Mouse (Mus musculus): ENCODE data around the gene LTO1.

Gene LTO1

DNA sequence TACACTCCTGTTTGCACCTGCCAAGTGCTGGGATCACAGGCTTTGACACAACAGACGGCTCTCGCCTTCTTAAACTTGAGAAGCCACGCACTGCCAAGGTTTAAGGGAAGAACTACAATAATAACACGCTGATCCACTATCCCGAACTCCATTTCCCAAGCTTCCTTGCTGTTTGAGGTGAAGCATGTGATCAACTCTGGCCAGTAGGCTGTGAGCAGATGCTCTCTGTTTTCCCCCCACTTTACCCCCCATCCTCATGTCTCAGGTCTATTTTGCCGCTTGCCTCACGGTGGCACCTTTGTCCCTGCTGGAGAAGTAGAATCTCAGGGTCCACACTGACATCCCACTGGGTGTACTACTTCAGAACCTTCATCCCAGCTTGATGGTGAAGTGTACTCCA lies 6.2 kb upstream of the LTO1 start:
- DNase-seq (ENCODE audit: low spot score in 2 of 2) = peak in 1 of 2 experiments; percentile 52

DNA sequence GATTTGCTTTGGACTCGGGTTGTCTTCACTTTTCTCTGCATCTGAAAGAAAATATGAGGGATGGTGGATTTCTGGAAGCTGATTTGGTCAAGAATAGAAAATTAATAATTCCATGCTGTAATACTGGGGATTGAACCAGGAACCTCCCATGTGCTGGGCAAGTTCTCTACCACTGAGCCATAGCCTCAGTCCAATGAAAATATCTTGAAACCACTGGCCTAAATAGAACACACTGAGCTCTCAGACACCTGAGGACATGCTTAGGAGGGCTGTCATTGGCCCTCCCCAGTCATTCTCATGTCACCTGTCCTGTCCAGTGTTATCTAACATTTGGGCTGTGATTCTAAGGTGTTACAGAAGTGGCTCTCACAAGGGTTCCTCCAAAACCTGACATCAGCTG lies 3.8 kb upstream of the LTO1 start:
- DNase-seq (ENCODE audit: low spot score in 2 of 2) = no peak

DNA sequence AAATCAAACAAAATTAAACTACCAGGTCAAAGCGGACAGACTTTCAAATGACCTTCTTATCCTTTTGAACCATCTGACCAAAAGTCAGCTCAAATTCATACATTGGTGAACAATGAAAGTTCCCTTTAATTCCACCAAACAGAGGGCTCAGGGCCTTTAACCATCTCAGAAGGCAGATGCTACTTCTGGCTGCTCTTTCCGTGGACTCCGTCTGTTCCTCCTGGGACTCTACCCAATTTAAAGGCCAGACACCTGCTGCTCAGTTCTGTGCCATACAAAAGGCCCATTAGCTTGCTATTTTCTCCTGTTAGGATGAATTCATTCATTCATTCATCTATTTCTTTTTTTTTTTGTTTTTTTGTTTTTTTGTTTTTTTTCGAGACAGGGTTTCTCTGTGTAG lies 2.0 kb upstream of the LTO1 start:
- DNase-seq (ENCODE audit: low spot score in 2 of 2) = no peak

DNA sequence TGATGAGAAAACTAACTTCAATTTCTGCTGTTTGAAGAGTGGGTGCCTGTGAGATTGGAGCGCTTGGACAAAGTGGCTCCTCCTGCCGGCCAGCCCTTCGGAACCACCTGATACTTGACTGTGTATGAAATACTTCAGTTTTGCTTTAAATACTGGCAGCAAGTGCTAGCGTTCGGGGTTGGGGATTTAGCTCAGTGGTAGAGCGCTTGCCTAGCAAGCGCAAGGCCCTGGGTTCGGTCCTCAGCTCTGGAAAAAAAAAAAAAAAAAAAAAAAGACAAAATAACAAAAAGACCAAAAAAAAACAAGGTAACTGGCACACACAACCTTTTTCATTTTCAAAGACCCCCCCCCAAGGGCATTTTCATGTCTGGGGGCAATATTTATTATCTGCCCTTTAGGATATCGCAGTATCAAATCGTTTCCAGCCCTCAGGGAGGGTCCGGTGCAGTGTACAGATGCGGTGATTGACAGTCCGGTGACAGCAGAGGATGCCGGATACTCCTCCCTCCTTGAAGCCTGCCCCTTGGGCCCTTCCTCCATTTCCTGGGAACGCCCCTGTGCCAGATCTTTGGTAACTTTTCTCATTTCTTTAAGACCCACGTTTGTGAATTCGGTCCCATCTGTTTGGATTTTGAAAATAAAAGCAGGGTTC lies 478 bp upstream of the LTO1 start:
- peak; percentile 73 to 83 for DNase-seq (ENCODE audit: low spot score in 2 of 2)

DNA sequence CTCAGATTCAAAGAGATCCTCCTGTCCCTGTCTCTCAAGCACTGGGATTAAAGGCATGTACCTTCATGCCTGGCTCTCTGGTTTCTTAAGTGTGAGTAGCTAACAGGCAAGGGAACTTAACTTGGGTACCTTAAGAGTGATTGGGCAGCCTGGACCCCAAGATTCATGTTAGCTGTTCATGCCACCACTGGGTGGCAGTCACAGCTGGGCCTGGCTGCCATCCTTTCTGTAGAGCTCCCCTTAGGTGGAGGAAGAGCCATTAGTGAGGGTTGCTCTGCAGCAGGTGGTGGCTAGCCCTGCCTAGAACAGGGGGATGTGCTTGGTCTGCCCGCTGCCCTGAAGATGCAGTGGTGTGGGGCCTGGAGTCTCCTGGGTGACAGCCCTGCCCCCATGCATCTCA lies 3.9 kb downstream of the LTO1 start:
- DNase-seq (ENCODE audit: low spot score in 2 of 2) = no peak

- no peak for DNase-seq (ENCODE audit: low spot score in 2 of 2)
Measured at GRCm38 (mm10) chr7:144927591-144927990, 12.7 kb downstream of the LTO1 start.

DNA sequence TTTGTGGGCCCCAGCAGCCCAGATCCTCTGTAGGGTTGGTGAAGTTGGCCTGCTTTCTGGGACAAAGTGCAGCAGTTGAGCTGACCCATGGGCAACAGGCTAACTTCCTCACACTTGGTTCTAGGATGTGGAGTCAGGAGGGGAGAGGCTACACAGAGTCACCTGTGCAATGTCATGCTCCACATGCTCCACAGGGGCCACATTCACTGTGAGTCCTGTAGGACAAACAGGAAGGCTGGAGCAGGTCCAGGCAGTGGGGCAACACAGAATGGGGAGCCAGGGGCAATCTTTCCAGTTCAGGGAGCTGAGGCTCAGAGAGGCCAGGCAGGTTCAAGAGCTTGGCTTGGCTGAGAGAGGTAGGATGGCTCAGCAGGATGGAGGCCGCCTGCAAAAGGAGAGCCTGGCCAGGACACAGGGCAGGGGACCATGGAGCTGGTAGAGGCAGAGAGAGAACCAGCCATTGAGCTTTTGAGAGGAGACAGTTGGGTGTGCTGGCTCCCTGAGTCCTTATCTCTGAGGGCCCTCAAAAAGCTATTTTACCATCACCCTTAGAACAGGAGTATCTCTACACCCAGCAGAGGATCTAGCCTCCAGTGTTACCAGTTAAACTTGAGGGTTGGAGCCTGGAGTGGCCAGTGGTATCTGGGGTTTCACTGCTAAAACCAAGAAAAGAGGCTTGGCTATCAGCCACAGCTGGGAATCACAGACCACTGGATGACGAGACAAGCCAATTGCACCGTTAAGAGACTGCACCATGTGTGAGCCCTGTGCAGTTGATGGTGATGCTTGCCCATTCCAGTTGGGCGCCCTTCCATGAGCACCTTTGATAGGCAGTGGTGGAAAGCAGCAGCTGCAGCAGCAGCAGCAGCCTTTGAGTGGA lies 13.3 kb downstream of the LTO1 start:
- DNase-seq (ENCODE audit: low spot score in 2 of 2) = no peak

- no peak for DNase-seq (ENCODE audit: low spot score in 2 of 2)
Measured at GRCm38 (mm10) chr7:144928889-144929210, 13.9 kb downstream of the LTO1 start.

- no peak for DNase-seq (ENCODE audit: low spot score in 2 of 2)
Measured at GRCm38 (mm10) chr7:144929506-144929905, 14.6 kb downstream of the LTO1 start.

GRCm38 (mm10) chr7:144929931-144930330 lies 15.0 kb downstream of the LTO1 start:
- DNase-seq (ENCODE audit: low spot score in 2 of 2) = no peak

GRCm38 (mm10) chr7:144931778-144932177 lies 16.9 kb downstream of the LTO1 start:
- DNase-seq (ENCODE audit: low spot score in 2 of 2) = no peak

DNA sequence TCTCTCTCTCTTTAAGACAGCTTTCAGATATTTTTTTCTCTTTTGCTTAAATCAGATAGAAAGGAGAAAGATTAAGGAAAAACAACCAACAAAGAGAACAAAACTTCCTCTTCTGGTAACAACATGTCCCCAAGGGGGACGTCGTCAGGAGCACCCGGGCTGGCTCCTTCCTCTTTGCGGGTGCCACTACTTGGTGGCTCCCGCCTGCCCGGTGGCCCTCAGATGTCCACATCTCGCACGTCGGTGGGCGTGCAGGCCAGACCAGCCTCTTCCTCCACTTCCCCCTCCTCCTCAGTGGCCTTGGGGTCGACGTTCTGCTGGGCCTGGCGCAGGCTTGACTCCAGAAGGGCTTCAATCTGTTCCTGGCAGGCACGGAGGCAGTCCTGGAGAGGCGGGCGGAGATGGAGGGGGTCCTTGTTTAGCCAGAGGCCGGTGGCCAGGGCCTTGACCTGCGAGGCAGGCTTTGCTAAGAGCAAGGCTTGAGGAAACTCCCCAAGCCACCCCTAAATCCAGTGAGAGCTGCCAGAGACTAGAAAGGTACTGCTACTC lies 17.6 kb downstream of the LTO1 start:
- DNase-seq (ENCODE audit: low spot score in 2 of 2) = no peak

- DNase-seq (ENCODE audit: low spot score in 2 of 2) = no peak
Measured at GRCm38 (mm10) chr7:144933336-144933735, 18.4 kb downstream of the LTO1 start.

- DNase-seq (ENCODE audit: low spot score in 2 of 2) = no peak
Measured at GRCm38 (mm10) chr7:144933796-144934195, 18.9 kb downstream of the LTO1 start.

DNA sequence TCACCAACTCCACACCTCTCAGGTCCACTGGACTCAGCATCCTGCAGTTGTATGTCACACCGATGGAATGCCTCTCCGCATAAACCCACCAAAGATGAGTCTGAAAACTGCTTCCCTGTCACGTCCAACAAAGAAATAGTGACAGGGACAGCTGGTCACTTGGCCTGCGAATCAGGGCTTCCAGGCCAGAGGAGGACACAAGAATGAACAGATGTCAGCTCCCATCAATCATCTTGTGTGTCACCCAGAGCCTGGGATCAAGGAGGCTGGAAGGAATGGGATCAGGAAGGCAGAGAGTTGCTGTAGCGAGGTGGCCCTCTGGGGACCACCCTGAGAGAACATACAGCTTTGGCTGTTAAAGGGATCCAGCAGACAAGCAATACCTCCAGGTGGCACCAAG lies 20.0 kb downstream of the LTO1 start:
- no peak for DNase-seq (ENCODE audit: low spot score in 2 of 2)

DNA sequence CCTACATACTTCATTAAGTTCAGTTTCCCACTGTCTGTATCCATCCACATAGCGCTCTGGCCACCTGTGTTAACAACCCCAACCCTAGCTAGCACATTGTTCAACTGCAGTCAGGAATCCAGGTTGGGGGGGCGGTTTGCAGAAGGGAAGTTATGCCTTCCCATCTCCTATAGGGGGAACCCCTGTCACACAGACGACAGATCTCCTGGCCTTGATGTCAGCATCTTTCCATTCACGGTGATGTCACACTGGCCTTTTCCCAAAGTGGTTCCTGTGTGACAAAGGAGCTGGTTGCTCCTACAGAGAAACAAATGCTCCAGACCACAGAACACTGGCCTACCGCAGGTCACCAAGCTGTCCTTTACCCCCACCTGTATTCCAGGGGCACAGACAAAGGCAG lies 20.7 kb downstream of the LTO1 start:
- DNase-seq (ENCODE audit: low spot score in 2 of 2) = no peak

DNA sequence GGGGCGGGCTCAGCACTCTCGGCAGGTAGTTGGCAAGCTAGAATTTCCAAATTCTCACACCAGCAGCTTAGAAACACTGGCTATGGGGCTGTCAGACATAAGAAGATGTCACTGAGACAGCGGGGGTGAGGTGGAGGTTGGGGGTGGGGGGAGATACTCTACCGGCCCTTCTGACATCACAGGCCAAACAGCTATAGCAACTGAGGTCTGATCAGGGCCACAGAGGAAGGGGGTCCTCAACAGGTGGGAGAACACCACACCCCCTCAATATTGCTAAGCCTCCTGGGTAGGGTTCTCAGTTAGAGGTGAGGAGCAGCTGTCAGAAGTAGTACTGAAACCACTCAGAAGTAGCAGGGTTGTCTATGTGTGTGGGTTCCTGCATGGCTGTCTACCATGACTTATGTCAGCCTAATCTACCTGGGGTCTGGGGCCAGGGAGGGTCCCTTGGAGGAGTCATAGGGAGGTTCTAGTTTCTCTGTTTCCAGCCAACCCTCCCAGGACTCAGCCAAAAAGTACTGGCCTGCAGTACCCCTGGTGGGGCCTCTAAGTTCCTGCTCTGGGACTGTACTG lies 21.5 kb downstream of the LTO1 start:
- DNase-seq (ENCODE audit: low spot score in 2 of 2) = no peak

DNA sequence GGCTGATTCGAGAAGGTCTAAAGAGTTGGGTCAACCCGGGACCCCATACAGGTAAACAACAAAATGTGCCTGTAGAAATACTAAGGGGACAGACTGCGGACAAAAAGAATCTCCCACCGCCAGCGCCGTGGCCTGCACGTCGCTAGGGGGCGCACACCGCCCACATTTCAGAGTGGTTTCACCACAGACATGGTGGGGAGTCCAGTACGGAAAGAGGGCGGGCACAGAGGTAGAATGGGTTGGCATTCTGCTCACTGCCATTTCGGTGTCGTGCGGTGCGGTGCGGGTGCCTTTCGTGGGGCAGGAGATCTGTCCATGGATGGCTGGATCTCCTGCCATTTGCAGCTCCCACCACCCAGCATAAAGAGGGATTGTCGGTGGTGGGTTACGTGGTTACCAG lies 22.6 kb downstream of the LTO1 start:
- peak; percentile 78 to 83 for DNase-seq (ENCODE audit: low spot score in 2 of 2)

- no peak for DNase-seq (ENCODE audit: low spot score in 2 of 2)
Measured at GRCm38 (mm10) chr7:144937899-144938517, 23.1 kb downstream of the LTO1 start.

- DNase-seq (ENCODE audit: low spot score in 2 of 2) = no peak
Measured at GRCm38 (mm10) chr7:144938661-144939343, 23.9 kb downstream of the LTO1 start.

GRCm38 (mm10) chr7:144939344-144940002 lies 24.6 kb downstream of the LTO1 start, which contains the start of gene Ccnd1:
Gene Ccnd1 (minus strand): TSS chr7:144939925.
- no peak for DNase-seq (ENCODE audit: low spot score in 2 of 2)

Data from right cerebral cortex, postnatal 36 days (tissue).